Mouse (Mus musculus): ENCODE results near the gene Gramd2.
A peak's percentile ranks its signal among the peaks of the same experiment; 100 is the strongest.

The Gramd2 gene

DNA sequence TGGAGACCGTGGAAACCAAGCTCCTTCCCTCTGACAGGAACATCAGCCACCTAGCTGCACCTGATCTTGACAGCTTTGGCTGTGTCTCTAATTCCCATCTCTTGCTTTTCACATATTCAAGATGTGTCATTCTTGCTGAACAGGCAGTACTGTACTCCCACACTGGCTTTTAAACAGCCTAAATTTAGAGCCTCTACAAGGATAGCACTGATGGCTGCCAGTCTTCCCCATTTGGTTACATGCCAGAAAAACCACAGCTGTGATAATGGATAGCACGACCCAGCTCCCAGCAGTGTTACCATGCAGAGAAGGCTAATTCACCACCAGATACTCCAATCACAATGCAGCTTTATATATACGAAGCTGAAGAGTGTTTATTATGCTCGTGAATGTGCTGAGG, 12.7 kb upstream of the Gramd2 start:
- no peak for ATAC-seq (ENCODE audit: insufficient number of reproducible peaks, low FRiP score, low TSS enrichment)

GRCm38 (mm10) chr9:59667904-59668303, 12.0 kb upstream of the Gramd2 start:
- no peak for ATAC-seq (ENCODE audit: insufficient number of reproducible peaks, low FRiP score, low TSS enrichment)

DNA sequence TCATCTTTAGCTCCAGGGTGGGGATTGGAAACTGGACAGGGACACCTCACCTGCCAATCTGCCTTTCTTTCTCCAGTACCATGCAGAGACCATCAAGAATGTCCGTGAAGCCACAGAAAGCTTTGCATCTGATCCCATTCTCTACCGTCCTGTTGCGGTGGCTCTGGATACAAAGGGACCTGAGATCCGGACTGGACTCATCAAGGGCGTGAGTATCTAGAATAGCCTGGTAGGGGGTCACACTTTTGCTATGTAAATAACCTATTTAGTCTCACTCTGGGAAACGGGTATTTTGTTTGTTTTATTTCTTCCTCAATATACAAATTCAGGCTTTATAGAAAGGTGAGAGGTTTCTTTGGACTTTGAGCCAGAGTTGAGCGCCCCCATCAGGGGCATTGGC, 11.5 kb upstream of the Gramd2 start:
- no peak for ATAC-seq (ENCODE audit: insufficient number of reproducible peaks, low FRiP score, low TSS enrichment)

DNA sequence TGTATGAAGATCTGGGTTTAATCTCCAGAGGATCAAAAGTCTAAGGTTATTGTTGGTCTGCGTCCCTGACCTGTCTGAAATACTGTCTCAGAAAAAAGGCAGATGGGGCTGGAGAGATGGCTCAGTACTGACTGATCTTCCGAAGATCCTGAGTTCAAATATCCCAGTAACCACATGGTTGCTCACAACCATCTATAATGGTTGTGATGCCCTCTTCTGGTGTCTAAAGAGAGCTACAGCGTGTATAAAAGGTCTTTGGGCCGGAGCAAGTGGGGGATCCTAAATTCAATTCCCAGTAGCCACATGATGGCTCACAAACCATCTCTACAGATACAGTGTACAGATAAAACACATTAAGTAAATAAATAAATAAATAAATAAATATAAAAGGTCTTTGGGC, 10.8 kb upstream of the Gramd2 start:
- no peak for ATAC-seq (ENCODE audit: insufficient number of reproducible peaks, low FRiP score, low TSS enrichment)

DNA sequence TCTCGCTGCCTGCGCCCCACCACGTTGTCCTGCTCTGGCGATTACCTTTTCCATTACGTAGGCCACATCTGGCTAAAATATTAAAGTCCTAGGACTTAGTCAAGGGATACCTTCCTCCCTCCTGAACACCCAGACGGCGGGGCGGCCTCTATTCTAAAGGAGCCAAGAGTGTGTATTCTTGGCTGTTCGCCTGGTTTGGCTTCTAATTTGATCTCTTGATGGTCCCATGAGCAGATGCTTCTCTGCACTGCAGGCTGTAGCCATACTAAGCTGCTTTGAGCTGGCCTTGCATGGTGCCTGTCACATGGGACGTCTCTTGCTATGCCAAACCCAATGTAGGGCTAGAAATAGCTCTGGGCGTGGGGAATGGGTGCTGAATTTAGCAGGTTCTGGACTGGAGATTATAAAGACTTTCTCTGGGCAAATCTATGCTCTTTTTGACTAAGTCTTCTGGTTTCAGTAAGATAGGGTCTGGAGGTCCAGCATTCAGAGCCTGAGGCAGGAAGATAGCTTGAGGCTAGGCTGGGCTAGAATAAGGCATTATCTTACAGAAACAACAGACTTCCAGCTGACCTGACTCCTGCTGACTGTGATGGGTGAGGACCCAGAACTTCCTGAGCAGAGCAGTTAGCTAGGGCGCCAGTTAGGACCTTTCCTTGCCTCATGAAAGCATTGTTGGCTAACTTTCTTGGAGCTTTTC, 7.6 kb upstream of the Gramd2 start:
- no peak for ATAC-seq (ENCODE audit: insufficient number of reproducible peaks, low FRiP score, low TSS enrichment)

DNA sequence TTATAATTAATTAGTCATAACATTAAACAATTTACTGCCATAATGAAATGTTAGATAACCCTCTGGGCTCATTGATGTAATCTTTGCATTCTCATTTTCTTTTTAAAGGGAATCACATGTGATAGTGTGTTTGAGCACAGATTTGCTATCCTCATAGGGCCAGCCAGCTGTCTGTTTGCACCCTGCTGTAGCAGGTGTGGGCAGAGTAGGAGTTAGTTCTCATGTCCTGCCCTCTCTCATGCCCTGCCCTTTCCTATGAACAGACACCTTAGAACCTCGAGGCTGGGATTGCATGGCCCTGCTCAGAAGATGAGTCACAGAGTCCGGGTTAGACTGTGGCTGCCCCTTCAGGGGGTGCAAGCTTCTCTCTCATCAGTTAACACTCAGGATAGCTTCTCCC, 6.5 kb upstream of the Gramd2 start:
- no peak for ATAC-seq (ENCODE audit: insufficient number of reproducible peaks, low FRiP score, low TSS enrichment)

- ATAC-seq (ENCODE audit: insufficient number of reproducible peaks, low FRiP score, low TSS enrichment) = no peak
Observed at GRCm38 (mm10) chr9:59675598-59675997, 4.3 kb upstream of the Gramd2 start.

GRCm38 (mm10) chr9:59678313-59678712, 1.6 kb upstream of the Gramd2 start:
- 0 out of 2 replicates have a peak, but pooled peaks have one; percentile 54 for ATAC-seq (ENCODE audit: insufficient number of reproducible peaks, low FRiP score, low TSS enrichment)

DNA sequence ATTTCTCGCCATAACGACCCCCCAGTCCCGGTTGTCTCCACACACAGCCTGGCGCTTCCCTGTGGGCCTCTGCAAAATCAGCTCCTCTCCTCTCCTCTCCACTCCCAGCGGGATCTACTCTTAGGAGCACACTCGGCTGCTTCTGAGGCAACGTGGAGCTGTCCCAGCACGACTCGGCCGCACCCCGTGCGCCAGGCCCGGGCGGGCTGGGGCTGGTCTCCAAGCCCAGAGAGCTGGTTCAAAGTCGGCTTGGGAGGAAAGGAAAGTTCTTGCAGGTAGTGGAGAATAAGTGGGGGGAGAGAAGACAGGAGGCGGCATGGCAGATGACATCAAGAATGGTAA, 561 bp downstream of the Gramd2 start:
- ATAC-seq (ENCODE audit: insufficient number of reproducible peaks, low FRiP score, low TSS enrichment) = peak; percentile 23; the same call in 1 of the 2 replicates

DNA sequence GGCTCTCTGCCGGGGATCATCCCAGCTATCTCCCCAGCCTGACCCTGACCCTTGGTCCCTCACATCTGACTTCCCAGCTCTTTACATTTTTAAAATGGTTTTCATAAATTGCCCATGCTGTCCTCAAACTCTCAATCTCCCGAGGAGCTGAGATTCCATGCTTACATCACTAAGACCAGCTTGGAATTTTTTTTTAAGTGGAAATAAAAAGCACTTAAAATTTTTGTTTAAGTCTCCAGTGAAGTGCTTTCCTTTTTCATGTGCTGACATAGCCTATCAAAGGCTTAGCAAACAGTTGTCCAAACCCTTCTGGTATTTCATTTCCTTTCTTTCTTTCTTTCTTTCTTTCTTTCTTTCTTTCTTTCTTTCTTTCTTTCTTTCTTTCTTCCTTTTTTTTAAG, 4.1 kb downstream of the Gramd2 start:
- no peak for ATAC-seq (ENCODE audit: insufficient number of reproducible peaks, low FRiP score, low TSS enrichment)

DNA sequence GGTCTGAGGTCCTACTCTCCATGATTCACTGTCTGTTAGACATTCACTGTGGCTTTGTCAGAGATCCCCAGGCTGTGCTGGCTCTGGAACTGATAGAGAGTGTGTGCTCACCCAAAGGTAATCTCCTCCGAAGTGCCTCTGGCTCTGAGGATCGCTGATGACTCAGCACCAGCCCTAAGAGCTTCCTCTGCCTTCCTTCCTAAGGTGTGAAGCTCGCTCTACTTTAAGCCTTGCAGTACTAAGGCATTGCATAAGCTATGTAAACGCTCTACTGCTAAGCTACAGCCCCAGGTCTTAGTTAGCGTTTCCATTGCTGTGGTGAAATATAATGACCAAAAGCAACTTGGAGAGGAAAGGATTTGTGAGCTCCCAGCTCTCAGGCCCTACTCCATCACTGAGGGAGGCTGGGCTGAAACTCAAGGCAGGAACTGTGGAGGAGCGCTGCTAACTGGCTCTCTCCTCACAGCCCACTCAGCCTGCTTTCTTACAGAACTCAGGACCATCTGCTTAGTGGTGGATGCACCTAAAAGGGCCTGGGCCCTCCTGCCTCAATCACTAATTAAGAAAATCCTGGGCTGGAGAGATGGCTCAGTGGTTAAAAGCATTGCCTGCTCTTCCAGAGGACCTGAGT, 7.6 kb downstream of the Gramd2 start:
- ATAC-seq (ENCODE audit: insufficient number of reproducible peaks, low FRiP score, low TSS enrichment) = no peak

GRCm38 (mm10) chr9:59691635-59692094, 11.7 kb downstream of the Gramd2 start:
- peak; percentile 49; the same call in 1 of the 2 replicates for ATAC-seq (ENCODE audit: insufficient number of reproducible peaks, low FRiP score, low TSS enrichment)

DNA sequence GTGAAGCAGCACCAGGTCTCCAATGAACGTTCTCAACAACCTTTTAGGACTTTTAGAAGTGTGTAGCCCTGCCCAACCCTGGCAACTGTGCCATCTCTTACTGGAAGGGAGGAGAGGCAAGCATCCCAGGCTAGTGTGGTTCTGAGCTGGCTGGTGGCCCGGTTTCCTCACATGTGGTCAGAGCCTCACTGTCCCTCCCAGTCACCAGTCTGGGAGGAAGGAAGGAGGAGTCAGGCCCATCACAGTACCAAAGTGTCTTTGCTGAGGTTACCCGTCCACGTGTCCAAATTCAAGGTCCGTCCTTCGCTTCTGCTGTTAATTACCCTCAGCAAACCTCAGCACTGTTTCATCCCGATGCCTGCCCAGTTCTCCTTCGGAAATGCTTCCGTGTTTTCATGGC, 12.2 kb downstream of the Gramd2 start:
- ATAC-seq (ENCODE audit: insufficient number of reproducible peaks, low FRiP score, low TSS enrichment) = peak; percentile 56; the same call in 1 of the 2 replicates

- ATAC-seq (ENCODE audit: insufficient number of reproducible peaks, low FRiP score, low TSS enrichment) = no peak
Observed at GRCm38 (mm10) chr9:59694571-59695450, 14.9 kb downstream of the Gramd2 start.

DNA sequence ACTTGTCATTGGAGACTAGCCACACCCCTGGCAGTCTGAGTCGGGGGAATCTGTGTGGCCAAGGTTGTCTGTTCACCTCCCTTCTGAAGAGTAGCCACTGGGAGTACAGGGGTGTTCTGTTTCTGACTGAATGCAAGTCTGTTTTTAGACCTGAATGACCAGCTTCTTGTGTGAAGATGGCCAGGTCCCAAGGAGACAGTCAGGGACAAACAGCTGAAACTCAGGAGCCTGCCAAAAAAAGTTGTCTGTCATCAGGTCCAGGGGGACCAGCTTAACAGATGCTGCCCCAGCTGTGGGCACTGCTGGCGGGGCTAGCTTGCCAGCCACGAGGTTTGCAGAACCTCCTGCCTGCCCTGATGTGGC, 15.5 kb downstream of the Gramd2 start:
- ATAC-seq (ENCODE audit: insufficient number of reproducible peaks, low FRiP score, low TSS enrichment) = no peak

GRCm38 (mm10) chr9:59696381-59696780, 16.4 kb downstream of the Gramd2 start:
- no peak for ATAC-seq (ENCODE audit: insufficient number of reproducible peaks, low FRiP score, low TSS enrichment)

DNA sequence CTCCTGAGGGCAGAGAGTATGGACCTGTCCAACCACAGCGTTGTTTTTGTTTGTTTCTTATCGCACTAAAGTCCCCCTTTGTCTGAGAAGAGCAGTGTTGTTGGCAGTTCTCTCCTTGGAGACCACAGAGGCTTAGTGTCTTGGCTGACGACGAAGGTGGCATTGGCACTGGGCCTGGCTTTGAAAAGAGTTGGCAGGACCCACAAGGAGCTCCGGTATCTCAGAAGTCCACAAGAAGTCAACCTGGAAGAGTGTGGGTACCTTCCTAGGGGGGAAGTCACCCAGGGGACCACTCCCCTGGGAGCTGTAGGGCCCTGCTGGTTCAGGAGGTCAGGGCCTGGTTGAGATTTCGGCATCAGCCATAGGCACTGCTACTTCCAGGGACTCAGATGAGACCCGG, 21.1 kb downstream of the Gramd2 start:
- ATAC-seq (ENCODE audit: insufficient number of reproducible peaks, low FRiP score, low TSS enrichment) = no peak

- no peak for ATAC-seq (ENCODE audit: insufficient number of reproducible peaks, low FRiP score, low TSS enrichment)
Observed at GRCm38 (mm10) chr9:59703099-59703498, 23.2 kb downstream of the Gramd2 start.

GRCm38 (mm10) chr9:59706850-59707825, 27.2 kb downstream of the Gramd2 start:
- ATAC-seq (ENCODE audit: insufficient number of reproducible peaks, low FRiP score, low TSS enrichment) = no peak

DNA sequence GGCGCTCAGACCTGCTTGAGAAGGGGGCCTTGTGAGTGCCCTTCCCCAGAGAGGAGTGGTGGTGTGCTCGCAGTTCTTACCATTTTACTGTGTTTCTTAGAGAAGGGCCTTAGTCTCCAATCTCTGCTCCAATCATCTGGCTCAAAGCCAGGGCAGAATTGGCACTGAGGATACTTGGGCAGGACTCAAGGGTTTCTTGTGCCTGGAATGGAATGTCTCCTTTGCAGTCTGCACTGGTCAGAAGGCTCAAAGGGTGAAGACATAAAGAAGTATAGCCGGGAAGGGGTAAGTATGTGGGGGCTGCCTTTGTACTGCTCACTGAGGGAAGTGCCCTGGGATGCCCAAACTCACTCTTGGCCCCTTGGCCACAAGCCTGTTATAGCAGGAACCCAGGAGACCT, 29.3 kb downstream of the Gramd2 start:
- ATAC-seq (ENCODE audit: insufficient number of reproducible peaks, low FRiP score, low TSS enrichment) = no peak
